Mouse (Mus musculus): Measurements from ENCODE around the gene Lrwd1. TPM values are rescaled to one million over a fixed set of nuclear protein-coding genes. Genes with fewer than 3 reads are reported as not detected.

The Lrwd1 gene
- polyA plus RNA-seq (2015; fragmentation: Illumina TruSeq; extraction: RNeasy Lipid Tissue Mini Kit (QIAGEN cat#74804); ENCODE audit: insufficient read depth, low read depth, low replicate concordance), result 3.7 TPM

GRCm38 (mm10) chr5:136135571-136136291, at the start of gene Lrwd1, which contains the start of gene Alkbh4:
TSS of gene Lrwd1 (minus strand) at chr5:136136074.
TSS of gene Alkbh4 (plus strand) at chr5:136136146.

DNA sequence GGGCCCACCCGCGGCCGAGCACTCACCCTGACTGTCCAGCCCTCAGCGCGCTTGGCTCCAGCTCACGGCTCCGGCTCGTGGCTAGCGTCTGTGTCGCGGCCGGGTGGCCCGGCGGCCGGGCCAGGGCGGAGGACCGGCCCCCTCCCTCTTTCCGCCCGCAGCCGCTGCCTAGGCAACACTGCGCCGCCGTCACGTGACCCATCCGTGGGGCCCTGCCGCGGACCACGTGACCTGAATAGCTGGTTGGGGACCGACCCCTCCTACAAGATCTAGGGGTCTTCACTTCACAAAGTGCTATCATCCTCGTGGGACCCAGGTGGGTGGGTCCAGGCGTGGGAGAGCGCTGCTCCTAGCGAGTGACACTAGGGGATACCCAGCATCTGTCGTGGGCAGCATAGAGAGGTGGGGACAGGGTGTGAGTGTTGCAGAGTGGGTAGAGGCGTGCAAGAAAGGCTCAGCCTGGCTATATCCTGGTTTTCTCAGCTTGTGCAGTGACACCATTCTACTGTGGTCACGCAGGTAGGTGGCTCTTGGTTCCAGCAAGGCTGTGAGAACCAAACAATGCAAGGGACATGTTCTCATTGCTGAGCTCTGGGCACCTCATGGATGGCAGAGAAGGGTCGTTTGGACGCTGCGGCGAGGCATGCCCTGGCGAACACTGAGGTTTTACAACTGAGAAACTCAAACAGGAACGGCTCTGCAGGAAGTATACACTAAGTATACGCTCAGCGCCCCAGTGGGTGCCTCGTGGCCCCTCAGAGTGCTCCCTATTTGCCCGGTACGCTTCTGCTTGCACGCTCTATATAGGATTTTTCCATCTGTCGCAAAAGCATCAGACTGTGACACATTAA, 34.9 kb upstream of the Lrwd1 start, which contains the start of gene Orai2:
Gene Orai2 (minus strand): TSS at position 202 of the 851 bp plus-strand sequence.

GRCm38 (mm10) chr5:136115891-136116783, 19.7 kb downstream of the Lrwd1 start, which contains the start of gene Polr2j:
TSS of gene Polr2j (plus strand) at chr5:136116631.

DNA sequence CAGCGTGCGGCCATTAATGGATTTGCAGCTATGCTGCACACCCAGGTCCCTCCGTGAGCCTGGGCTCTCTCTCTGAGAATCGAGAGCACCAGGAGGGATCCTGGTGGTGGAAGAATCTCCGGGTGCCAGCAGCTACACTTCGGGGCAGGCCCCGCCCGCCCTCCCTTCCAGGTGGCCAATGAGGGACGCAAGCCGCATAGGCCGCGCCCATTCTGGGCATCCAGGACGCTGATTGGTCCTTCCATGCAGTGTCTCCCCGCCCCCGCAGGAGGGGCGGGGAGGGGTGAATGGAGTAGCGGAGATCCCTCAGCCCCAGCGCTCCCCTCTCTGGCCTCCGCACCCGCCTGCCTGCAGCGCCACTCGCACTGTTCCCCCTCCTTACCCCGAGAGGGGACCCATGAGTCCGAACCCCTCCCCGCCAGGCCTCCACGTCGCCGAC, 52.2 kb downstream of the Lrwd1 start, which contains the start of gene Rasa4:
Gene Rasa4 (plus strand): TSS at position 248 of the 439 bp plus-strand sequence.

Other genes starting within 250 kb of the Lrwd1 start
- 56.9 TPM for gene Hspb1, start 248.2 kb downstream of the Lrwd1 start, polyA plus RNA-seq (2015; fragmentation: Illumina TruSeq; extraction: RNeasy Lipid Tissue Mini Kit (QIAGEN cat#74804); ENCODE audit: insufficient read depth, low read depth, low replicate concordance)
- gene Ywhag, start 201.5 kb downstream of the Lrwd1 start, polyA plus RNA-seq (2015; fragmentation: Illumina TruSeq; extraction: RNeasy Lipid Tissue Mini Kit (QIAGEN cat#74804); ENCODE audit: insufficient read depth, low read depth, low replicate concordance), result 17.9 TPM
- 2.0 TPM for gene Ssc4d, start 161.5 kb downstream of the Lrwd1 start, polyA plus RNA-seq (2015; fragmentation: Illumina TruSeq; extraction: RNeasy Lipid Tissue Mini Kit (QIAGEN cat#74804); ENCODE audit: insufficient read depth, low read depth, low replicate concordance)
- not detected for gene Zp3, start 156.0 kb downstream of the Lrwd1 start, polyA plus RNA-seq (2015; fragmentation: Illumina TruSeq; extraction: RNeasy Lipid Tissue Mini Kit (QIAGEN cat#74804); ENCODE audit: insufficient read depth, low read depth, low replicate concordance)
- 4.0 TPM for gene Dtx2, start 141.3 kb downstream of the Lrwd1 start, polyA plus RNA-seq (2015; fragmentation: Illumina TruSeq; extraction: RNeasy Lipid Tissue Mini Kit (QIAGEN cat#74804); ENCODE audit: insufficient read depth, low read depth, low replicate concordance)
- 40.8 TPM for gene Upk3b, start 97.6 kb downstream of the Lrwd1 start, polyA plus RNA-seq (2015; fragmentation: Illumina TruSeq; extraction: RNeasy Lipid Tissue Mini Kit (QIAGEN cat#74804); ENCODE audit: insufficient read depth, low read depth, low replicate concordance)
- not detected for gene Upk3bl, start 81.6 kb downstream of the Lrwd1 start, polyA plus RNA-seq (2015; fragmentation: Illumina TruSeq; extraction: RNeasy Lipid Tissue Mini Kit (QIAGEN cat#74804); ENCODE audit: insufficient read depth, low read depth, low replicate concordance)
- gene Rasa4, start 52.2 kb downstream of the Lrwd1 start, polyA plus RNA-seq (2015; fragmentation: Illumina TruSeq; extraction: RNeasy Lipid Tissue Mini Kit (QIAGEN cat#74804); ENCODE audit: insufficient read depth, low read depth, low replicate concordance), result 12.8 TPM
- gene Polr2j, start 19.4 kb downstream of the Lrwd1 start, polyA plus RNA-seq (2015; fragmentation: Illumina TruSeq; extraction: RNeasy Lipid Tissue Mini Kit (QIAGEN cat#74804); ENCODE audit: insufficient read depth, low read depth, low replicate concordance), result 22.9 TPM
- 3.7 TPM for gene Alkbh4, start 72 bp upstream of the Lrwd1 start, polyA plus RNA-seq (2015; fragmentation: Illumina TruSeq; extraction: RNeasy Lipid Tissue Mini Kit (QIAGEN cat#74804); ENCODE audit: insufficient read depth, low read depth, low replicate concordance)
- 8.7 TPM for gene Orai2, start 34.6 kb upstream of the Lrwd1 start, polyA plus RNA-seq (2015; fragmentation: Illumina TruSeq; extraction: RNeasy Lipid Tissue Mini Kit (QIAGEN cat#74804); ENCODE audit: insufficient read depth, low read depth, low replicate concordance)
- 5.8 TPM for gene Prkrip1, start 62.9 kb upstream of the Lrwd1 start, polyA plus RNA-seq (2015; fragmentation: Illumina TruSeq; extraction: RNeasy Lipid Tissue Mini Kit (QIAGEN cat#74804); ENCODE audit: insufficient read depth, low read depth, low replicate concordance)
- 0.55 TPM for gene Sh2b2, start 110.5 kb upstream of the Lrwd1 start, polyA plus RNA-seq (2015; fragmentation: Illumina TruSeq; extraction: RNeasy Lipid Tissue Mini Kit (QIAGEN cat#74804); ENCODE audit: insufficient read depth, low read depth, low replicate concordance)